8 mouse cellular contexts compared by ENCODE assay signal in the genomic region with DNA sequence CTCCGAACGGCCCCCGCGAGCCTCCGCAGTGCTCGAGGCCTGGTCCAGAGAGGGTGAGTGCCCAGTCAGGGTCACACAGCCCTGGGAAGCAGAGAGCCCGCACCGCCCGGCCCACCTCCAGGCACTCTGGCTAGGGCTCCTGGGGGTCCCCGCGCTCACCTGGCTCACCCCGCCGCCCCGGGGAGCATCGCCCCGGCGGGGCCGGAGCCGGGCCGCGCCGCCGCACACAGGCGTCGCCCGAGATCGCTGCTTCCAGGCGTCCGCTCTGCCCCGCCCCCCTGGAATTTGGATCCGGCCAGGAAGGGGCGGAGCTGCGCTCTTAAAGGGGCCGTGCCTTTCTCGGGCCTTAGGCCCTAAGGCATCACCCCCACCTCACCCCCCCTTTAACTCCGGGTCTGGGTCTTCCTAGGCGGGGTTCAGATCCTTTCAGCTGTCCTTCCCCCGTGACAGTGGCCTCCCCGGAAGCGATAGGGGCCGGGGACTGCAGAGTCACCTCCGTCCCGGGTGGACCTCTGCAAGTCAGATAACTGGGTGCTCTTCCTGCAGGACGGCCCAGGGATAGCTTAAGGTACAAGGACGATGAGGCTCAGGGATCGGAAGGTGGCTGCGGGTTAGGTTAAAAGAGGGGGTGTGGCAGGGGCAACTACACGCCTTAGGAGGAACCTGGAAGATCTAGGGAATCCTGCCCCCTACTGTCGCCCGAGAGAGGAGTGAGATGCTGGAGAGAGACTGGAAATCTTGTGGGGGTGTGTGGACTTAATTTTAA. TPM values are rescaled to one million over a fixed set of nuclear protein-coding genes. Genes with fewer than 3 reads are reported as not detected.
DNase-seq lines count a peak whose midpoint lies in the region; ATAC-seq and TF ChIP-seq lines count a peak whose summit lies in the region.

A gene (minus strand): TSS at position 272 of the 766 bp plus-strand sequence.

- peak within 1 kb of the TSS; percentile 75 for H3K4me3 ChIP-seq in forebrain, embryonic 10.5 days
- H3K4me3 ChIP-seq in heart, embryonic 14.5 days (ENCODE audit: control insufficient read depth in 1 of 2, insufficient read depth in 1 of 2, low read depth in 1 of 2, low read length in 2 of 2) = peak within 1 kb of the TSS; percentile 57 to 65
- H3K4me3 ChIP-seq in liver, postnatal 0 days (ENCODE audit: low read depth, low read length) = peak within 1 kb of the TSS; percentile 64
- H3K4me3 ChIP-seq in neural tube, embryonic 15.5 days (replicated peaks) = peak within 1 kb of the TSS; percentile 89

- under 1% methylated on average over 50 of the region's 50 CpGs for WGBS in forebrain, embryonic 10.5 days
- under 1% methylated on average over 49 of the region's 50 CpGs for WGBS in heart, embryonic 14.5 days
- under 1% methylated on average over 50 of the region's 50 CpGs for WGBS in liver, postnatal 0 days (ENCODE audit: insufficient replicate concordance)
- 1% methylated on average over 50 of the region's 50 CpGs for WGBS in neural tube, embryonic 15.5 days

- H3K36me3 ChIP-seq in forebrain, embryonic 10.5 days (replicated peaks) = peaks cover 42% of the 10 kb centered on the region
- H3K36me3 ChIP-seq in heart, embryonic 14.5 days (ENCODE audit: control insufficient read depth, insufficient read depth, low read length) = peaks cover 32% of the 10 kb centered on the region
- peaks cover 19% of the 10 kb centered on the region for H3K36me3 ChIP-seq in liver, postnatal 0 days (replicated peaks; ENCODE audit: insufficient read depth, low read length)
- peaks cover 25% of the 10 kb centered on the region for H3K36me3 ChIP-seq in neural tube, embryonic 15.5 days

- peak; percentile 83 for ATAC-seq in heart, embryonic 14.5 days (ENCODE audit: insufficient number of reproducible peaks, insufficient read depth, low FRiP score, low read depth)
- peak; percentile 71 for ATAC-seq in liver, postnatal 0 days
- peak; percentile 89 for ATAC-seq in neural tube, embryonic 15.5 days (ENCODE audit: low FRiP score)

- peak within 1 kb of the TSS; percentile 73 for H3K9ac ChIP-seq in heart, embryonic 14.5 days (ENCODE audit: low read length)
- peak within 1 kb of the TSS; percentile 76 for H3K9ac ChIP-seq in liver, postnatal 0 days (replicated peaks)
- H3K9ac ChIP-seq in neural tube, embryonic 15.5 days (replicated peaks) = peak within 1 kb of the TSS; percentile 76

- H3K4me2 ChIP-seq in heart, embryonic 14.5 days (ENCODE audit: low read length) = peak within 1 kb of the TSS; percentile 88
- peak within 1 kb of the TSS; percentile 99 for H3K4me2 ChIP-seq in liver, postnatal 0 days (ENCODE audit: low read depth, low read length)
- peak within 1 kb of the TSS; percentile 95 for H3K4me2 ChIP-seq in neural tube, embryonic 15.5 days

- H3K9me3 ChIP-seq in forebrain, embryonic 10.5 days = no peaks in the 10 kb centered on the region
- H3K9me3 ChIP-seq in heart, embryonic 14.5 days (ENCODE audit: control insufficient read depth, low read length) = no peaks in the 10 kb centered on the region
- H3K9me3 ChIP-seq in liver, postnatal 0 days (ENCODE audit: low read length) = no peaks in the 10 kb centered on the region
- no peaks in the 10 kb centered on the region for H3K9me3 ChIP-seq in neural tube, embryonic 15.5 days (replicated peaks)

- peak; percentile 94 for DNase-seq in ES-CJ7 (ENCODE audit: low read depth, low spot score)
- DNase-seq in c-Kit-positive CD71-negative TER-119-negative erythroid progenitor cells, embryonic 14.5 days (ENCODE audit: low read depth) = peak; percentile 76
- peak; percentile 88 for DNase-seq in forebrain, embryonic 10.5 days (ENCODE audit: extremely low spot score, low spot score)
- DNase-seq in kidney, postnatal 14 days = peak; percentile 95
- DNase-seq in liver, postnatal 0 days = peak; percentile 90
- DNase-seq in testis, postnatal 14 days (ENCODE audit: low spot score) = peak; percentile 89

- no peak for TF ChIP-seq EP300 in liver, postnatal 0 days (IDR thresholded peaks at IDR 0.05; ENCODE audit: low read depth)

- H3K4me1 ChIP-seq in forebrain, embryonic 10.5 days = peaks cover 51% of the 10 kb centered on the region
- H3K4me1 ChIP-seq in heart, embryonic 14.5 days (ENCODE audit: control insufficient read depth in 2 of 2, insufficient read depth in 2 of 2, low read length in 2 of 2) = peaks cover 18 to 39% of the 10 kb centered on the region in 2 experiments
- H3K4me1 ChIP-seq in liver, postnatal 0 days (ENCODE audit: insufficient read depth) = peaks cover 31% of the 10 kb centered on the region
- peaks cover 47% of the 10 kb centered on the region for H3K4me1 ChIP-seq in neural tube, embryonic 15.5 days

- peak within 1 kb of the TSS; percentile 86 for H3K27ac ChIP-seq in forebrain, embryonic 10.5 days
- H3K27ac ChIP-seq in heart, embryonic 14.5 days (replicated peaks in 1 of 2; ENCODE audit: control insufficient read depth in 1 of 2, insufficient read depth in 1 of 2, low read depth in 2 of 2, low read length in 2 of 2) = peak within 1 kb of the TSS; percentile 2 to 64; a peak in 1 of 4 replicates
- peak within 1 kb of the TSS; percentile 50 for H3K27ac ChIP-seq in liver, postnatal 0 days (ENCODE audit: low read depth)
- H3K27ac ChIP-seq in neural tube, embryonic 15.5 days (replicated peaks) = peak within 1 kb of the TSS; percentile 68

- H3K27me3 ChIP-seq in forebrain, embryonic 10.5 days (ENCODE audit: poor library complexity, severe bottlenecking) = peaks cover 48% of the 10 kb centered on the region
- H3K27me3 ChIP-seq in heart, embryonic 14.5 days (ENCODE audit: control insufficient read depth, insufficient read depth, low read length) = peaks cover 30% of the 10 kb centered on the region
- peaks cover 45% of the 10 kb centered on the region for H3K27me3 ChIP-seq in liver, postnatal 0 days (ENCODE audit: insufficient read depth, low read length)
- peaks cover 37% of the 10 kb centered on the region for H3K27me3 ChIP-seq in neural tube, embryonic 15.5 days (replicated peaks)

- TF ChIP-seq CTCF in liver, postnatal 0 days (IDR thresholded peaks at IDR 0.05; ENCODE audit: low read depth) = peak; percentile 74

RNA-seq across cellular contexts. Expression of the gene that starts here (rescaled TPM):
- 20.0 and 20.9 TPM in 2 replicates for polyA plus RNA-seq in forebrain, embryonic 10.5 days (2016; fragmentation: Nextera tagmentation; extraction: Ambion mirVana)
- polyA plus RNA-seq in heart, embryonic 14.5 days (2014; fragmentation: Nextera tagmentation; extraction: Ambion mirVana) = 22.4 and 24.6 TPM in 2 replicates
- 14.9 TPM in 2 replicates for polyA plus RNA-seq in liver, postnatal 0 days (2015; fragmentation: Nextera tagmentation; extraction: Ambion mirVana)
- 25.9 and 26.0 TPM in 2 replicates for polyA plus RNA-seq in neural tube, embryonic 15.5 days (2015; fragmentation: Nextera tagmentation; extraction: Ambion mirVana)

Comparison
In these comparisons a context has a peak if more than half of its experiments do, and no peak if none do; other contexts are left out.
1. Peak in every context shown above with its lines: DNase-seq, ATAC-seq, H3K4me3 ChIP-seq and H3K27ac ChIP-seq.
2. H3K27ac ChIP-seq: peak in every context shown above with its lines; median percentile 86 in forebrain, embryonic 10.5 days; 68 in neural tube, embryonic 15.5 days; 50 in liver, postnatal 0 days; 33 in heart, embryonic 14.5 days.